Mouse (Mus musculus): Measurements from ENCODE around the gene Gm20532. TPM values are rescaled to one million over a fixed set of nuclear protein-coding genes. Genes with fewer than 3 reads are reported as not detected.
A peak's percentile ranks its signal among the peaks of the same experiment; 100 is the strongest.

Gene Gm20532
- polyA plus RNA-seq, 1 experiment from 2014 or later = not detected

- Histone ChIP-seq H3K4me1 (replicated peaks) (peaks cover 16% of the 10 kb centered on the region), H3K27me3 (replicated peaks) (no peaks in the 10 kb centered on the region), H3K4me2 (replicated peaks) (no peak overlapping the region), H3K9me3 (no peaks in the 10 kb centered on the region), H3K9ac (no peak overlapping the region), H3K4me3 (replicated peaks) (no peak overlapping the region), H3K27ac (no peak overlapping the region), H3K36me3 (no peaks in the 10 kb centered on the region)
- WGBS = 73% methylated on average over 3 of the region's 3 CpGs
- ATAC-seq = no peak
Measured at GRCm38 (mm10) chr2:26610526-26610925, 24.1 kb downstream of the Gm20532 start.

DNA sequence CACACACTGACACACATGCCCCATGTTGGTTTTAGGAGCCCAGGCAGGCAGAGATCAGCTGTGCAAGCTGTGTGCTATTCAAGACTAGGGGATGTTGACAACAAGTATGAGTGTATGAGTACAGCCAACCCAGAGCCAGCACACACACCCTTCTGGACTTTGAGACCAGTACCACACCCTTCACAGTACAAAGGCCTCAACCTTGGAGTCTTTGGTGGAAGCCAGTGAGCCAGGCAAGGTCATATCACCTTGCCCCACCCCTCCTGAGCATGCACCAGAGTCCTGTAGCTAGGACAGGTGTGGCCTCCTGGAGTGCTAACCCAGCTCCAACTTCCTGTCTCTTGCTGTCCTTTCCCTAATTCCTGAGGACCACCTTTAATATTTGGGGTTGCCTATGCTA, 24.6 kb downstream of the Gm20532 start:
- Histone ChIP-seq H3K9ac (no peak overlapping the region), H3K36me3 (no peaks in the 10 kb centered on the region), H3K27ac (no peak overlapping the region), H3K4me3 (replicated peaks) (no peak overlapping the region), H3K4me2 (replicated peaks) (no peak overlapping the region), H3K9me3 (no peaks in the 10 kb centered on the region), H3K4me1 (replicated peaks) (peaks cover 16% of the 10 kb centered on the region), H3K27me3 (replicated peaks) (no peaks in the 10 kb centered on the region)
- peak; percentile 87 for ATAC-seq

- Histone ChIP-seq H3K4me1 (replicated peaks) (peaks cover 10% of the 10 kb centered on the region), H3K9me3 (no peaks in the 10 kb centered on the region), H3K27me3 (replicated peaks) (no peaks in the 10 kb centered on the region), H3K4me2 (replicated peaks) (no peak overlapping the region), H3K9ac (no peak overlapping the region), H3K4me3 (replicated peaks) (no peak overlapping the region), H3K36me3 (no peaks in the 10 kb centered on the region), H3K27ac (no peak overlapping the region)
- no peak for ATAC-seq
Measured at GRCm38 (mm10) chr2:26611896-26612295, 25.5 kb downstream of the Gm20532 start.

DNA sequence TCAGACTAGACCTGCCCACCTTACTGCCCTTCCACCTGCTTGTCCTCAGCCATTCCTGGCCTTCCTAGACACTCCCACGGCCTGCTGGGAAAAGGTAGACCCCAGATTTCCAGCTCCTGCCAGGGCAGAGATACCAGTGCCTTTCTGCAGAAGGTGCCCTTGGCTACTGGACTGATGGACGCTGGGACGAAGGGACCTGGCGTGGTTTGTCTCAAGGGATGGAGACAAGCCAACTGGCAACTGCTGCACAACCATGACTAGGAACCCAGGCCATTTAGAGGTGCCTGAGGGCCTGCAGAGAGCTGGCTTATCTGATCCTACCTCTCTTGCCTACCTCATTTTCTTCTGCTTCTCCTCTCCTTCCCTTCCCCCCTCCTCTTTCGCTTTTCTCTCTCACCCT, 28.5 kb downstream of the Gm20532 start:
- no peak for ATAC-seq
- Histone ChIP-seq H3K27me3 (replicated peaks) (no peaks in the 10 kb centered on the region), H3K4me2 (replicated peaks) (no peak overlapping the region), H3K4me1 (replicated peaks) (no peaks in the 10 kb centered on the region), H3K9me3 (no peaks in the 10 kb centered on the region), H3K9ac (no peak overlapping the region), H3K36me3 (no peaks in the 10 kb centered on the region), H3K27ac (no peak overlapping the region), H3K4me3 (replicated peaks) (no peak overlapping the region)
- WGBS = 76% methylated on average over 5 of the region's 5 CpGs

GRCm38 (mm10) chr2:26615459-26616124, 29.2 kb downstream of the Gm20532 start:
- Histone ChIP-seq H3K27me3 (replicated peaks) (no peaks in the 10 kb centered on the region), H3K9ac (no peak overlapping the region), H3K36me3 (no peaks in the 10 kb centered on the region), H3K27ac (no peak overlapping the region), H3K4me1 (replicated peaks) (no peaks in the 10 kb centered on the region), H3K4me2 (replicated peaks) (no peak overlapping the region), H3K4me3 (replicated peaks) (no peak overlapping the region), H3K9me3 (no peaks in the 10 kb centered on the region)
- WGBS = 83% methylated on average over 4 of the region's 4 CpGs
- no peak for ATAC-seq

DNA sequence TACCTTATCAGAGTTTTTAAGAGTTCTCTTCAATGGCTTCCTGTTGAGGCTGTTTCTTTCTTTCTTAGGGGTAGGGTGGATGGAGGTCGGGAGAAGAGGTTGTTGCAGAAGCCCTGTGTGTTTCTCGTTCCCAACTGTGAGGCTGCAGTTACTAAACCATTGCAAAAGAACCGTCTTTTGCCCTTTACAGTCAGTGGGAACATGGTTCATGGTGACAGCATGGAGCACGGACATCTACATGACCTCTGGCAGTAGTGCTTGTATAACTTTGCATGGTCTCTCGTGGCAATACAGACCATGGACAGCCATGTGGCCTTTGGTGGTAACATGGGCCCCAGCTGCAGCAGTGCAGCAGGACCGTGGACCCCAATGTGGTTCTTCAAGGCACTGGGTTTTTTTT, 30.9 kb downstream of the Gm20532 start:
- no peaks in the 10 kb centered on the region for H3K4me1 ChIP-seq (replicated peaks)
- H3K36me3 ChIP-seq = no peaks in the 10 kb centered on the region
- no peak overlapping the region for H3K27ac ChIP-seq
- H3K9ac ChIP-seq = no peak overlapping the region
- ATAC-seq = no peak
- no peak overlapping the region for H3K4me2 ChIP-seq (replicated peaks)
- 81% methylated on average over 6 of the region's 6 CpGs for WGBS
- no peaks in the 10 kb centered on the region for H3K9me3 ChIP-seq
- H3K4me3 ChIP-seq (replicated peaks) = no peak overlapping the region
- no peaks in the 10 kb centered on the region for H3K27me3 ChIP-seq (replicated peaks)

GRCm38 (mm10) chr2:26617928-26618327, 31.5 kb downstream of the Gm20532 start:
- no peak for ATAC-seq

DNA sequence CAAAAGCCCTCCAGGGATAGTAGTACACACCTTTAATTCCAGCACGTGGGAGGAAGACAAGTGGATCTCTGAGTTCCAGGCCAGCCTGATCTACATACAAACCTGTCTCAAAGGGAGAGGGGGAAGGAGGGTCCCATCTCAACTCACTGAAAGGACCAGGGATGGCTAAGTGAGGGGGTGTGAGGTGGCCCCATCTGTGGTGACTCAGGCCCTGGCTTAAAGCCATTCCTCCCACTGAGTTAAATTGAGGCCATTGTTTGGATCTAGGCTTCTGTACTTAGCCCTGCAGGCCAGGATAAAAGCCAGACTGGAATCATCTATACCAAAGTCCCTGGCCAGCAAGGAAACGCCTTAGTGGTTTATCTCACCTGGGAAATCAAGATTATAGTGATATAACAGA, 34.8 kb downstream of the Gm20532 start:
- WGBS = 37% methylated on average over 2 of the region's 2 CpGs
- Histone ChIP-seq H3K9ac (no peak overlapping the region), H3K27me3 (replicated peaks) (no peaks in the 10 kb centered on the region), H3K27ac (no peak overlapping the region), H3K4me1 (replicated peaks) (no peaks in the 10 kb centered on the region), H3K4me3 (replicated peaks) (no peak overlapping the region), H3K4me2 (replicated peaks) (no peak overlapping the region), H3K36me3 (no peaks in the 10 kb centered on the region), H3K9me3 (no peaks in the 10 kb centered on the region)
- 0 out of 2 replicates have a peak, but pooled peaks have one; percentile 30 for ATAC-seq

More at GRCm38 (mm10) chr2:26617928-26618327, 31.5 kb downstream of the Gm20532 start:
- no peaks in the 10 kb centered on the region for H3K27me3 ChIP-seq (replicated peaks)
- H3K27ac ChIP-seq = no peak overlapping the region
- no peaks in the 10 kb centered on the region for H3K36me3 ChIP-seq
- H3K4me2 ChIP-seq (replicated peaks) = no peak overlapping the region
- H3K9ac ChIP-seq = no peak overlapping the region
- no peak overlapping the region for H3K4me3 ChIP-seq (replicated peaks)
- WGBS = 49% methylated on average over 7 of the region's 7 CpGs
- H3K9me3 ChIP-seq = no peaks in the 10 kb centered on the region
- H3K4me1 ChIP-seq (replicated peaks) = no peaks in the 10 kb centered on the region

DNA sequence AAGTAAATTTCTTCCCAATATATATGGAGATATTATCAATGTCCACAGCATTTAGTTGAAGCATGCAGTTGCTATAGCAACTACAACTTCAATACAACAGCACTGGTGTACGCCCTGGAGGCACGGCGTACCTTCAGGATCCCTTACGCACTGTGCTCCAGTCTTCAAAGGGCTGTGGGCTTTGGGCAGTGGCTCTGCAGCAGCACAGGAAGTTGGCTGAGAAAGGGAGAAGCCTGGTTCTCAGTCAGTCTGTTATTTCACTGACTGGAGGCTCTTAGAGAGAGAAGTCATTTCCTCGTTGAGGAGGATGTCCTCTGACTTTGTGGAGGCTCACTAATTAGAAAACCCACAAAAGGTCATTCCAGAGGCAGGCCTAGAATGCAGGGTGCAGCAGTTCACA, 36.5 kb downstream of the Gm20532 start:
- Histone ChIP-seq H3K4me3 (replicated peaks) (no peak overlapping the region), H3K9ac (no peak overlapping the region), H3K27me3 (replicated peaks) (no peaks in the 10 kb centered on the region), H3K4me2 (replicated peaks) (no peak overlapping the region), H3K9me3 (no peaks in the 10 kb centered on the region), H3K36me3 (no peaks in the 10 kb centered on the region), H3K27ac (no peak overlapping the region), H3K4me1 (replicated peaks) (no peaks in the 10 kb centered on the region)
- no peak for ATAC-seq
- 67% methylated on average over 5 of the region's 5 CpGs for WGBS

DNA sequence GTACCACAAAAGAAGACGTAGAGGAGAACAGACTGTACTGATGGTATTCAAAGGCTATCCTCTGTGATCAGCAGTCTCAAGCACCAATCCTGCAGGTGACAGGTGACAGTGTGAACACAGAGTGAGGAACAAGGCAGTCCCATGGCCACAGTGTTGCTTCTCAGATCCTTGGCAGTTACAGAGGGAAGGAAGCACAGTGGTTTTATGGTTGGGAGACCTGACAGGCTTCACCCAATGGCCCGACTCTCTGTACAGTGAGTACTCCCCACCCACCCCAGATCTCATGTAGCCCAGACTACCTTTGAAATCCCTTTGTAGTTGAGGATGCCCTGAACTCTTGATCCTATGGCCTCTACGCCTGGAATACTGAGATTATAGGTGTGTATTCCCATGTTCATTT, 39.0 kb downstream of the Gm20532 start:
- no peak for ATAC-seq
- H3K27me3 ChIP-seq (replicated peaks) = no peaks in the 10 kb centered on the region
- no peak overlapping the region for H3K4me2 ChIP-seq (replicated peaks)
- H3K36me3 ChIP-seq = no peaks in the 10 kb centered on the region
- no peak overlapping the region for H3K4me3 ChIP-seq (replicated peaks)
- H3K4me1 ChIP-seq (replicated peaks) = peaks cover 21% of the 10 kb centered on the region
- no peaks in the 10 kb centered on the region for H3K9me3 ChIP-seq
- no peak overlapping the region for H3K27ac ChIP-seq
- no peak overlapping the region for H3K9ac ChIP-seq
- 79% methylated on average over 3 of the region's 3 CpGs for WGBS

DNA sequence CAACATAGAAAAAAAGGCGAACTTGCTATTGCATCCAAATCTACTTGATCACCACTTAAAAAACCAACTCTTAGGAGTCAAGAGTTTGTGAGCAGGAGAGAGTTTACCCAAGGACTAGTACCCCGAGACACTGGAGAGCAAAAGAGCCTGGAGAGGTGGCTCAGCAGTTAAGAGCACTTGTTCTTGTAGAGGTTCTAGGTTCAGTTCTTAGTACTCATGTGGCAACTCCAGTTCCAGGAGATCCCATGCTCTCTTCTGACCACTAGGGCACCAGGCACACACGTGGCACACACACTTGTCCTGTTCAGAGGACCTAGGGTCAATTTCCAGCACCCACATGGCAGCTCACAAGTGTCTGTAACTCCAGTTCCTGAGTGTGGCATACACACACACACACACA, 39.6 kb downstream of the Gm20532 start:
- no peaks in the 10 kb centered on the region for H3K27me3 ChIP-seq (replicated peaks)
- H3K4me3 ChIP-seq (replicated peaks) = no peak overlapping the region
- H3K9ac ChIP-seq = no peak overlapping the region
- no peak overlapping the region for H3K4me2 ChIP-seq (replicated peaks)
- no peak for ATAC-seq
- H3K27ac ChIP-seq = no peak overlapping the region
- H3K9me3 ChIP-seq = no peaks in the 10 kb centered on the region
- peaks cover 27% of the 10 kb centered on the region for H3K4me1 ChIP-seq (replicated peaks)
- H3K36me3 ChIP-seq = no peaks in the 10 kb centered on the region
- 72% methylated on average over 3 of the region's 3 CpGs for WGBS

GRCm38 (mm10) chr2:26627921-26628739, 41.7 kb downstream of the Gm20532 start, which contains the start of gene Fam69b:
Fam69b (plus strand) TSS chr2:26628457.
- under 1% methylated on average over 70 of the region's 70 CpGs for WGBS
- peak within 1 kb of the TSS; percentile 44 for H3K27ac ChIP-seq

More at GRCm38 (mm10) chr2:26627921-26628739, 41.7 kb downstream of the Gm20532 start, which contains the start of gene Fam69b:
- Histone ChIP-seq H3K4me3 (replicated peaks) (peak within 1 kb of the TSS; percentile 72), H3K27me3 (replicated peaks) (no peaks in the 10 kb centered on the region), H3K4me2 (replicated peaks) (peak within 1 kb of the TSS; percentile 98), H3K36me3 (no peaks in the 10 kb centered on the region), H3K9ac (peak within 1 kb of the TSS; percentile 81), H3K4me1 (replicated peaks) (peaks cover 27% of the 10 kb centered on the region), H3K9me3 (no peaks in the 10 kb centered on the region)
- peak; percentile 69 for ATAC-seq

Measured in intestine, embryonic 15.5 days (tissue).